Mouse (Mus musculus) embryonic facial prominence, embryonic 11.5 days (tissue): ENCODE results near the gene Snx29. TPM values are rescaled to one million over a fixed set of nuclear protein-coding genes. Genes with fewer than 3 reads are reported as not detected.

ENCODE experiments used
- ATAC-seq: fragments of 200-750 bp; cut with Nextera tagmentation; replicated peaks from 2 replicates; pipeline ENCODE4 v1.8.0; 2017; ENCODE audit warnings: low read depth; ENCODE audit not compliant: insufficient number of reproducible peaks, low FRiP score, low TSS enrichment
- DNase-seq: peaks from one replicate; pipeline ENCODE4 v3.0.0-alpha.2; 2015; ENCODE audit warnings: low spot score
- H3K27ac ChIP-seq: fragments of 300-500 bp; sonication (generic); replicated peaks from 2 replicates; pipeline ENCODE4 v1.5.1; 2014; ENCODE audit warnings: mild to moderate bottlenecking, low read depth, low read length, control low read depth
- H3K27me3 ChIP-seq: fragments of 300-500 bp; sonication (generic); 2 replicates; pipeline ENCODE4 v1.6.1; 2014; ENCODE audit warnings: mild to moderate bottlenecking, low read length, moderate library complexity, mixed read lengths; ENCODE audit not compliant: control insufficient read depth, insufficient read depth
- H3K36me3 ChIP-seq: fragments of 300-500 bp; sonication (generic); replicated peaks from 2 replicates; pipeline ENCODE4 v1.6.1; 2014; ENCODE audit warnings: low read depth, mild to moderate bottlenecking, low read length, moderate library complexity, mixed read lengths; ENCODE audit not compliant: control insufficient read depth, insufficient read depth
- H3K4me1 ChIP-seq: fragments of 300-500 bp; sonication (generic); 2 replicates; pipeline ENCODE4 v1.6.1; 2014; ENCODE audit warnings: low read length, mixed read lengths; ENCODE audit not compliant: control insufficient read depth, insufficient read depth
- H3K4me2 ChIP-seq: fragments of 300-500 bp; sonication (generic); 2 replicates; pipeline ENCODE4 v1.6.1; 2014; ENCODE audit warnings: low read depth, mild to moderate bottlenecking, control low read depth, low read length, moderate library complexity
- H3K4me3 ChIP-seq: fragments of 300-500 bp; sonication (generic); 2 replicates; pipeline ENCODE4 v1.5.1; 2014; ENCODE audit warnings: low read depth, low read length, control low read depth
- H3K9ac ChIP-seq: fragments of 300-500 bp; sonication (generic); replicated peaks from 2 replicates; pipeline ENCODE4 v1.6.1; 2014; ENCODE audit warnings: mild to moderate bottlenecking, control low read depth, low read length
- H3K9me3 ChIP-seq: fragments of 300-500 bp; sonication (generic); replicated peaks from 2 replicates; pipeline ENCODE4 v1.6.1; 2016; ENCODE audit warnings: mild to moderate bottlenecking, low read length, inconsistent platforms, mixed read lengths; ENCODE audit not compliant: control insufficient read depth
- whole genome bisulfite sequencing: fragments of 180-500 bp; shearing (Covaris S2); extraction: QIAGEN DNeasy Blood & Tissue Kit; methylation state at CpG from one replicate; pipeline ENCODE4 v1.1.7; 2014; 5-methylcytosine and 5-hydroxymethylcytosine counted together
- polyA plus RNA-seq: library from polyadenylated mRNA; unstranded; fragments of >200 nt; fragmentation: Nextera tagmentation; extraction: Ambion mirVana; gene quantifications from 2 replicates; pipeline ENCODE4 v1.2.1, GENCODE M21; 2014

The Snx29 gene
- polyA plus RNA-seq, 1 experiment from 2014 or later: 7.0 TPM

GRCm38 (mm10) chr16:11482189-11482588, 159.5 kb downstream of the Snx29 start:
- H3K9ac ChIP-seq: no peak overlapping the region
- no peaks in the 10 kb centered on the region for H3K27me3 ChIP-seq
- no peaks in the 10 kb centered on the region for H3K4me1 ChIP-seq
- no peak for ATAC-seq
- no peak overlapping the region for H3K4me3 ChIP-seq
- H3K4me2 ChIP-seq: no peak overlapping the region
- no peak overlapping the region for H3K27ac ChIP-seq
- H3K36me3 ChIP-seq: no peaks in the 10 kb centered on the region
- no peaks in the 10 kb centered on the region for H3K9me3 ChIP-seq
- WGBS: 95% methylated on average over 2 of the region's 2 CpGs
- DNase-seq: no peak

GRCm38 (mm10) chr16:11494895-11495294, 172.2 kb downstream of the Snx29 start:
- no peak for ATAC-seq
- no peaks in the 10 kb centered on the region; the same call in 1 of the 2 replicates for H3K4me1 ChIP-seq
- H3K9me3 ChIP-seq: no peaks in the 10 kb centered on the region
- WGBS: 77% methylated on average over 7 of the region's 7 CpGs
- H3K27me3 ChIP-seq: no peaks in the 10 kb centered on the region
- no peak overlapping the region for H3K4me3 ChIP-seq
- no peaks in the 10 kb centered on the region for H3K36me3 ChIP-seq
- DNase-seq: no peak
- no peak overlapping the region for H3K27ac ChIP-seq
- H3K4me2 ChIP-seq: no peak overlapping the region
- no peak overlapping the region for H3K9ac ChIP-seq

- Histone ChIP-seq H3K4me3 (no peak overlapping the region), H3K9me3 (no peaks in the 10 kb centered on the region), H3K27ac (no peak overlapping the region), H3K4me1 (no peaks in the 10 kb centered on the region; the same call in 1 of the 2 replicates), H3K4me2 (no peak overlapping the region), H3K27me3 (no peaks in the 10 kb centered on the region), H3K9ac (no peak overlapping the region), H3K36me3 (no peaks in the 10 kb centered on the region)
- 88% methylated on average over 8 of the region's 10 CpGs for WGBS
- DNase-seq (no peak), ATAC-seq (no peak)
Measured at GRCm38 (mm10) chr16:11495923-11496616, 173.4 kb downstream of the Snx29 start.

GRCm38 (mm10) chr16:11496721-11497120, 174.0 kb downstream of the Snx29 start:
- WGBS: 76% methylated on average over 3 of the region's 3 CpGs
- no peak for DNase-seq
- no peak for ATAC-seq
- no peaks in the 10 kb centered on the region for H3K9me3 ChIP-seq
- H3K36me3 ChIP-seq: no peaks in the 10 kb centered on the region
- H3K27ac ChIP-seq: no peak overlapping the region
- H3K4me1 ChIP-seq: no peaks in the 10 kb centered on the region; the same call in 1 of the 2 replicates
- H3K27me3 ChIP-seq: no peaks in the 10 kb centered on the region
- no peak overlapping the region for H3K4me2 ChIP-seq
- no peak overlapping the region for H3K9ac ChIP-seq
- no peak overlapping the region for H3K4me3 ChIP-seq

GRCm38 (mm10) chr16:11500061-11500460, 177.4 kb downstream of the Snx29 start:
- no peak for DNase-seq
- H3K27ac ChIP-seq: no peak overlapping the region
- H3K36me3 ChIP-seq: no peaks in the 10 kb centered on the region
- no peaks in the 10 kb centered on the region for H3K27me3 ChIP-seq
- ATAC-seq: no peak
- no peak overlapping the region for H3K9ac ChIP-seq
- WGBS: 69% methylated on average over 4 of the region's 4 CpGs
- H3K4me3 ChIP-seq: no peak overlapping the region
- no peaks in the 10 kb centered on the region for H3K9me3 ChIP-seq
- no peak overlapping the region for H3K4me2 ChIP-seq
- no peaks in the 10 kb centered on the region; the same call in 1 of the 2 replicates for H3K4me1 ChIP-seq

- Histone ChIP-seq H3K9me3 (no peaks in the 10 kb centered on the region), H3K27me3 (no peaks in the 10 kb centered on the region), H3K4me3 (no peak overlapping the region), H3K4me1 (no peaks in the 10 kb centered on the region; the same call in 1 of the 2 replicates), H3K36me3 (no peaks in the 10 kb centered on the region), H3K9ac (no peak overlapping the region), H3K4me2 (no peak overlapping the region), H3K27ac (no peak overlapping the region)
- WGBS: 80% methylated on average over 3 of the region's 3 CpGs
- DNase-seq (no peak), ATAC-seq (no peak)
Measured at GRCm38 (mm10) chr16:11501138-11501537, 178.4 kb downstream of the Snx29 start.

- no peak for ATAC-seq
- H3K36me3 ChIP-seq: no peaks in the 10 kb centered on the region
- no peak overlapping the region for H3K9ac ChIP-seq
Measured at GRCm38 (mm10) chr16:11501611-11502010, 178.9 kb downstream of the Snx29 start.

GRCm38 (mm10) chr16:11504666-11505491, 182.2 kb downstream of the Snx29 start:
- H3K9ac ChIP-seq: no peak overlapping the region
- 87% methylated on average over 2 of the region's 2 CpGs for WGBS
- no peaks in the 10 kb centered on the region for H3K9me3 ChIP-seq
- no peak overlapping the region for H3K27ac ChIP-seq
- DNase-seq (no peak), ATAC-seq (no peak)
- H3K36me3 ChIP-seq: no peaks in the 10 kb centered on the region
- no peaks in the 10 kb centered on the region for H3K4me1 ChIP-seq
- H3K4me3 ChIP-seq: no peak overlapping the region
- H3K4me2 ChIP-seq: no peak overlapping the region
- no peaks in the 10 kb centered on the region for H3K27me3 ChIP-seq

More at GRCm38 (mm10) chr16:11501611-11502010, 178.9 kb downstream of the Snx29 start:
- Histone ChIP-seq H3K9me3 (no peaks in the 10 kb centered on the region), H3K27me3 (no peaks in the 10 kb centered on the region), H3K4me1 (no peaks in the 10 kb centered on the region; the same call in 1 of the 2 replicates), H3K4me3 (no peak overlapping the region), H3K27ac (no peak overlapping the region), H3K4me2 (no peak overlapping the region)
- 64% methylated on average over 2 of the region's 2 CpGs for WGBS
- DNase-seq: no peak
